Mouse (Mus musculus) heart, postnatal 14 days (tissue): ENCODE data around the gene Cfl2. TPM values are rescaled to one million over a fixed set of nuclear protein-coding genes. Genes with fewer than 3 reads are reported as not detected.
"Not testable (repeated sequence)": the region's sequence is repeated elsewhere in the genome, so short reads cannot be mapped to it uniquely, and the experiment has no call there.

Source experiments
- DNase-seq, 2 experiments: peaks; one replicate each; pipeline ENCODE4 v3.0.0; 2021 to 2022
- intact Hi-C: fragments of 180-260 bp; cut with DNase I; formaldehyde crosslinking; loops from one replicate; pipeline ENCODE4 v1.15.1; 2025
- total RNA-seq, 2 experiments: library from RNA; stranded (reverse); gene quantifications; 2 replicates each; pipeline ENCODE4 v1.2.3; 2021

The Cfl2 gene
- total RNA-seq, 2 experiments from 2014 or later, result 329 to 343 TPM

DNA sequence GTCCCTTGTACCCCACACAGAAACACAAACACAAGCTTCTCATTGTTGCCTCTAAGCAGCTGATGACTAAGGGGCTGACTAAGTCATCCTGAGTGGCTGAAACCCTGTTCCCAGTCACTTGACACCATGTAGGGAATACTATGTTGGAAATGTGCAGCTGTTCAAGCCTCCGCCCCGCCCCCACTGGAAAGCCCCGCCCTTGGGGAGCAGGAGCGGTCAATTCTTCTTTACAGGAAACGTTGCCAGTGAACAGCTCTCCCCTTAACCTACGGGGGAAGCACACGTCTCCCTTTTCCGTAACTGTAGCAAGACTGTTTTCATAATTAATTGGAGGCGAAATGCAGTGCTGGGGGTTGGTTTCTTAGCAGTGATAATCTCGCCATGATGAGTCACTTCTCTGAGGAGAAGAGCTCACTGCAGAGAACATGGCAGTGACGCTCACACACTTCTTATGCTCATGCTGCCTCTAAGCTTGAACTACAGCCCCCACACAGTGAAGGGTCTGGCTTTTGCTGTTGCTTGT is 27.7 kb downstream of the Cfl2 start:
- intact Hi-C loops, result loop anchor here (10.0 kb wide), 1 partner anchor 150 kb away; the partner anchor contains the start of gene Gm20403
- DNase-seq, result peak; percentile 83 to 88

DNA sequence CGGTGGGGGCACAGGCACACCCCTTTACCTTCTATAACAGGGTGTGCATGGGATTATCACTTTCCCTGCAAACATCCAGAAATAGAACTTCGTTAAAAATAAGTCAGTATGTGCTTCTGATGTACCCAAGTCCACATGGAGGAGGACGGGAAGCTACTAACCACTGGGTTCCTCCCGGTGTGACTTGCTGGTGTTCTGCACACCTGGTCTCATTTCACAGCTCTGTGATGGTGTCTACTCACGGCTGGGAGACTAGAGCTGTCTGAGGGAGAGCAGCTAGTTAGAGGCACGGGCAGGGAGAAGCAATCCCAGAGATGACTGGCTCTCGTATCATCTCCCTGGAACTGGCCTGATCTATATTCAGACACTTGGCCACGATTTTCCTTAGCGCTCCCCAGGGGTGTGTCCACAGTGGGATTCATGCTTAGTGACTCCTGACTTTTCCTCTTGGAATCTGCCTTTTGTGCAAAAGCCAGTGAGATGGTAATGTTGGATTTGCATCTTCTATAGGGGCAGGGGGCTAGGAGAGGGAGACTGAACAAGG is 28.7 kb downstream of the Cfl2 start:
- peak in 1 of 2 experiments; percentile 25 for DNase-seq
- intact Hi-C loops, result loop anchor here (10.0 kb wide), 1 partner anchor 151 kb away; the partner anchor contains the start of gene Gm20403

GRCm38 (mm10) chr12:54831927-54832326 is 30.8 kb downstream of the Cfl2 start:
- DNase-seq, result not testable (repeated sequence)
- intact Hi-C loops, result loop anchor here (10.0 kb wide), 1 partner anchor 153 kb away; the partner anchor contains the start of gene Gm20403

- intact Hi-C loops, result loop anchor here (1.0 to 10.0 kb wide), 2 partner anchors 49 to 154 kb away; partner anchors contain the start of gene Gm20403
- DNase-seq, result peak; percentile 84 to 87
Measured at GRCm38 (mm10) chr12:54830574-54830973, 32.1 kb downstream of the Cfl2 start.

GRCm38 (mm10) chr12:54829876-54830275 is 32.8 kb downstream of the Cfl2 start:
- DNase-seq, result no peak
- intact Hi-C loops, result loop anchor here (1.0 to 10.0 kb wide), 2 partner anchors 49 to 155 kb away; partner anchors contain the start of gene Gm20403

DNA sequence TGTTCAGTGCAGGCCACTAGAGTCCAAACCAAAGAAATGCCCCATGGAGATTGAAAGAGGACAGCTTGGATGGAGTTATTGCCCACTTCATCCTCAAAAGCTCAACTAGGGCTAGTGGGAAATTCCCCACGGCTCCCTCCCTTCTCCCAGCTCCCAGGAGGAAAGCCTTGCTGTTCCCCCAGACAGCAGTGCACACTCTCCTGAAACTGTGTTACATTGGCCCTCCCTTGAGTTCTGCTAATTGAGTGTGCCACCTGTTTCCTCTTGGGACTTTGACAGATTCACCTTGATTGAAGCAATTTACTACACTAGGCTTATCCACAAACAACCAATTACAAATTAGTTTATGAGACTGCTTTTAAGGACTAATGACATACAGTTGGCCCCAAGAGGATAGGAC is 34.6 kb downstream of the Cfl2 start:
- DNase-seq, result no peak

DNA sequence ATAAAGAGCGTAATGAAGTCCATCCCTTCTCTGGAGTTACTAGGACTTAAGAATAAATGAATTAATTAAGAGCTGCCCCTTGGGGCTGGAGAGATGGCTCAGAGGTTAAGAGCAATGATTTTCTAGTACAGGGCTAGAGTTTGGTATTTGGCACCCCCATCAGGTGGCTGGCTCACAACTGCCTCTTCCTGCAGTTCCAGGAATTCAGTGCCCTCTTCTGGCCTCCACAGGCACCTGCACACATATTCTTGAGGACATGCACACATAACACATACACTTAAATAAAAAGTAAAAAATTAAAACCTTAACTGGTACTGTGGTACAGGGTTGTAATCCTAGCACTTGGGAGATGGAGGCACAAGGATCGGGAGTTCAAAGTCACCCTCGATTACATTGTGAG is 37.5 kb downstream of the Cfl2 start:
- intact Hi-C loops, result no loop called here
- no peak for DNase-seq

More for the DNA sequence above, 34.6 kb downstream of the Cfl2 start:
- intact Hi-C loops, result no loop called here

GRCm38 (mm10) chr12:54822836-54823426 is 39.7 kb downstream of the Cfl2 start:
- intact Hi-C loops, result no loop called here
- DNase-seq, result peak; percentile 24 to 25

DNA sequence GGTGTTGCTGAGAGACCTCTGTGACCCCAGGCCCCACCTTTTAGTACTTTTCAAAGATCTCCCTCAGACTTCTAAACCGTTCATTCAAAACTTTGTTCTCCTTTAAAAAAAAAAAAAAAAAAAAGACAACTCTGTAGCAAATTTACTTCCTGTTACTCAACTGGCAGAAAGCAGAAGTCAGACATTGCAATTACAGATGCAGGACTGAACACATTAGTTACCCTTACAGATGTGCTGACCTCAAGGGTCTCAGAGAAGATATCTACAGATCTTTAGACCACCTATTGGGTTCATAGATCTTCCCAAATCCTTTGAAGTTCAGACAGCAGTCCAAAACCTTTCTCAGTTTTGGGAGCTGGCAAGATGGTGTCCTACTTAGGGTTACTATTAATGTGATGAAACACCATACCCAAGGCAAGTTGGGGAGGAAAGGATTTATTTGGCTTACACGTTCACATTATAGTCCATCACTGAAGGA is 42.0 kb downstream of the Cfl2 start:
- intact Hi-C loops, result no loop called here
- no peak for DNase-seq

DNA sequence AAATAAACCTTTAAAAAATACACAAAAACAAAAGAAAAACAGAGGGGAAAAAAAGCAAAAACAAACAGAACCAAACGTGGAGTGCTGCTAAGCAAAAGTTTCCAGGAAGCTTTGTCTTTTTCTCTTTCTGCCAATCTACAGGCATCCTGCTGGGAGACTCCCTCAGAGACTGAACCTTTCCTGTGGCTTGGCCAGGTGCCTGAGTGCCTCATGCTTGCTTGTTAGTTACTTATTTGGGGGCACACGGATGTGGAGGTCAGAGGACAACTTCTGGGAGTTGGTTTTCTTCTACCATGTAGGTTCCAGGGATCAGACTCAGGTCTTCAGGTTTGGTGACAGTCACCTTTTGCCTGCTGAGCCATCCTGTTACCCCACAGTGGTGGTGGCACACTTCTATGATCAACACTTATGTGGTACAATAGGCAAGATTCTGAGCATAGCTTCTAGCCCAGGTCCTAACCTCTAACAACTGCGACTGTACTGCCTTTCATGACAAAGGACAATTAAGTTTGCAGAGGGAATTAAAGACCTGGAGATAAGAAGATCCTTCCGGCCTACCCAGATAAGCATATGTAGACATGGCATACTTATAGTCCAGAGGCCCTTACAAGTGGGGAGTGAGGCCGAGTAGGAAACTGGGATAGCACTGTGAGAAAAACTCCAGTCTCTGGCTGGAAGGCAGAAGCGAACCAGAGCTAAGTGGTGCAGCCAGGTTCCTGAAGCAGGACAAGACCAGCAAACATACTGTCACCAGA is 43.3 kb downstream of the Cfl2 start:
- no peak for DNase-seq
- intact Hi-C loops, result no loop called here

GRCm38 (mm10) chr12:54810142-54810541 is 52.5 kb downstream of the Cfl2 start:
- DNase-seq, result no peak
- intact Hi-C loops, result no loop called here

Other genes starting within 250 kb of the Cfl2 start
- 10 to 100 TPM; 41.1 to 41.8 TPM for gene Sptssa, start 206.3 kb downstream of the Cfl2 start, total RNA-seq
- gene Eapp, start 167.0 kb downstream of the Cfl2 start, total RNA-seq, result 10 to 100 TPM; 25.3 to 29.0 TPM
- 10 to 100 TPM; 38.0 to 39.8 TPM for gene Snx6, start 67.2 kb downstream of the Cfl2 start, total RNA-seq
- not detected for gene Gm20403, start 123.7 kb upstream of the Cfl2 start, total RNA-seq
- 10 to 100 TPM in 1 of 2 experiments, 1 to 10 TPM in 1; 9.9 to 10.4 TPM for gene Baz1a, start 151.5 kb upstream of the Cfl2 start, total RNA-seq
- gene 2700097O09Rik, start 217.2 kb upstream of the Cfl2 start, total RNA-seq, result 1 to 10 TPM; 8.3 to 8.7 TPM
- gene Srp54a, start 217.4 kb upstream of the Cfl2 start, total RNA-seq, result 10 to 100 TPM; 85.5 to 90.1 TPM